Comparison of ENCODE assay signal across 9 mouse cellular contexts in genomic region chr7:19284763-19285162, GRCm38 (mm10). TPM values are rescaled to one million over a fixed set of nuclear protein-coding genes. Genes with fewer than 3 reads are reported as not detected.
DNase-seq lines count a peak whose midpoint lies in the region; ATAC-seq and TF ChIP-seq lines count a peak whose summit lies in the region.
"Had no signal": no experiment of that assay in that cellular context is flagged by ENCODE, and none has a peak within 500 bp of the region (broad histone marks: within the 10 kb centered on the region; RNA-seq: fewer than 3 reads in every experiment).

No protein-coding gene starts in this region.

- no peak for DNase-seq in heart, postnatal 0 days (ENCODE audit: low spot score)
- no peak for DNase-seq in heart, postnatal 25 days (ENCODE audit: low spot score)
- DNase-seq in testis, postnatal 10 days (ENCODE audit: low spot score): peak; percentile 82
- DNase-seq in testis, postnatal 14 days (ENCODE audit: low spot score): no peak
- peak; percentile 60 to 79 for DNase-seq in cerebellum, postnatal 4 days (ENCODE audit: low spot score in 2 of 2)
- DNase-seq in left cerebral cortex, postnatal 14 days (ENCODE audit: low spot score in 2 of 2): peak; percentile 73 to 80
- peak; percentile 66 for DNase-seq in neural tube, embryonic 11.5 days (ENCODE audit: low spot score)
- no peak for DNase-seq in ovary, postnatal 36 days (ENCODE audit: low spot score)

- H3K9me3 ChIP-seq in heart, postnatal 0 days (replicated peaks; ENCODE audit: control insufficient read depth, low read length): no peaks in the 10 kb centered on the region
- no peaks in the 10 kb centered on the region for H3K9me3 ChIP-seq in neural tube, embryonic 11.5 days (ENCODE audit: control insufficient read depth, low read length)
- H3K9me3 ChIP-seq: megakaryocyte, embryonic 14.5 days had no signal

- ATAC-seq in heart, postnatal 0 days (ENCODE audit: insufficient read depth, low read depth): no peak
- no peak for ATAC-seq in neural tube, embryonic 11.5 days (ENCODE audit: insufficient read depth, low FRiP score, low TSS enrichment)

- no peak overlapping the region for H3K9ac ChIP-seq in heart, postnatal 0 days (replicated peaks; ENCODE audit: low read depth, low read length)
- no peak overlapping the region for H3K9ac ChIP-seq in neural tube, embryonic 11.5 days (ENCODE audit: low read length)

- intact Hi-C loops in heart, postnatal 25 days (cut with DNase I): no loop called here
- intact Hi-C loops in left cerebral cortex, postnatal 14 days (cut with DNase I): no loop called here

- H3K4me1 ChIP-seq in heart, postnatal 0 days (ENCODE audit: control insufficient read depth, insufficient read depth): peaks cover 7% of the 10 kb centered on the region; the same call in 1 of the 2 replicates
- 0 out of 2 replicates have a peak, but pooled peaks cover 2% of the 10 kb centered on the region for H3K4me1 ChIP-seq in neural tube, embryonic 11.5 days (ENCODE audit: control insufficient read depth, insufficient read depth, low read length)

- no peak overlapping the region for H3K27ac ChIP-seq in heart, postnatal 0 days (ENCODE audit: low read depth)
- H3K27ac ChIP-seq in neural tube, embryonic 11.5 days (ENCODE audit: low read depth, low read length): no peak overlapping the region

- peaks cover 28% of the 10 kb centered on the region for H3K27me3 ChIP-seq in heart, postnatal 0 days (ENCODE audit: control insufficient read depth, insufficient read depth, low read length)
- peaks cover 16% of the 10 kb centered on the region for H3K27me3 ChIP-seq in neural tube, embryonic 11.5 days (ENCODE audit: control insufficient read depth, insufficient read depth, low read length)

- no peak overlapping the region for H3K4me3 ChIP-seq in heart, postnatal 0 days (ENCODE audit: low read depth, low read length)
- no peak overlapping the region for H3K4me3 ChIP-seq in neural tube, embryonic 11.5 days (ENCODE audit: low read depth, low read length)
- H3K4me3 ChIP-seq: megakaryocyte, embryonic 14.5 days had no signal

- H3K36me3 ChIP-seq in heart, postnatal 0 days (replicated peaks; ENCODE audit: control insufficient read depth, insufficient read depth, low read length): no peaks in the 10 kb centered on the region
- H3K36me3 ChIP-seq in neural tube, embryonic 11.5 days (ENCODE audit: control insufficient read depth, insufficient read depth, low read length): peaks cover 3% of the 10 kb centered on the region; the same call in 1 of the 2 replicates

- 22% methylated on average over 4 of the region's 4 CpGs for WGBS in heart, postnatal 0 days
- 29% methylated on average over 4 of the region's 4 CpGs for WGBS in neural tube, embryonic 11.5 days

- TF ChIP-seq CTCF in heart, postnatal 0 days (IDR thresholded peaks at IDR 0.05; ENCODE audit: low read depth): peak; percentile 79

- H3K4me2 ChIP-seq in heart, postnatal 0 days (ENCODE audit: low read depth, low read length): no peak overlapping the region
- no peak overlapping the region for H3K4me2 ChIP-seq in neural tube, embryonic 11.5 days (ENCODE audit: low read depth)

- TF ChIP-seq EP300 in heart, postnatal 0 days (IDR thresholded peaks at IDR 0.05; ENCODE audit: low read depth): no peak

RNA-seq across cellular contexts. Expression of gene Rtn2, which starts 2.3 kb away (rescaled TPM):
- total RNA-seq in heart, postnatal 0 days (2014; rRNA removed; ENCODE audit: low replicate concordance): 80.7 and 108 TPM in 2 replicates
- polyA plus RNA-seq in heart, postnatal 0 days (2015; fragmentation: Nextera tagmentation; extraction: Ambion mirVana): 51.7 and 53.6 TPM in 2 replicates
- 100 to 1,000 TPM; 124 to 136 TPM for total RNA-seq in heart, postnatal 25 days (2021)
- total RNA-seq in left cerebral cortex, postnatal 14 days (2021): 100 to 1,000 TPM; 115 to 123 TPM
- polyA plus RNA-seq in neural tube, embryonic 11.5 days (2014; fragmentation: Nextera tagmentation; extraction: Ambion mirVana): 58.2 and 60.2 TPM in 2 replicates

RNA-seq across cellular contexts. Expression of gene Ppm1n, which starts 4.9 kb away (rescaled TPM):
- total RNA-seq in heart, postnatal 0 days (2014; rRNA removed; ENCODE audit: low replicate concordance): not detected in 2 replicates
- 0.47 and 0.56 TPM in 2 replicates for polyA plus RNA-seq in heart, postnatal 0 days (2015; fragmentation: Nextera tagmentation; extraction: Ambion mirVana)
- total RNA-seq in heart, postnatal 25 days (2021): not detected
- under 1 TPM in 1 of 2 experiments, not detected in 1; 0.40 TPM for total RNA-seq in left cerebral cortex, postnatal 14 days (2021)
- polyA plus RNA-seq in neural tube, embryonic 11.5 days (2014; fragmentation: Nextera tagmentation; extraction: Ambion mirVana): not detected in 2 replicates

RNA-seq across cellular contexts. Expression of gene Vasp, which starts 13.1 kb away (rescaled TPM):
- 115 and 127 TPM in 2 replicates for total RNA-seq in heart, postnatal 0 days (2014; rRNA removed; ENCODE audit: low replicate concordance)
- polyA plus RNA-seq in heart, postnatal 0 days (2015; fragmentation: Nextera tagmentation; extraction: Ambion mirVana): 67.7 and 72.2 TPM in 2 replicates
- 10 to 100 TPM; 35.7 to 39.4 TPM for total RNA-seq in heart, postnatal 25 days (2021)
- 10 to 100 TPM; 18.4 to 21.1 TPM for total RNA-seq in left cerebral cortex, postnatal 14 days (2021)
- 54.6 and 57.6 TPM in 2 replicates for polyA plus RNA-seq in neural tube, embryonic 11.5 days (2014; fragmentation: Nextera tagmentation; extraction: Ambion mirVana)

RNA-seq across cellular contexts. Expression of gene Fosb, which starts 25.1 kb away (rescaled TPM):
- total RNA-seq in heart, postnatal 0 days (2014; rRNA removed; ENCODE audit: low replicate concordance): 0.39 and 0.80 TPM in 2 replicates
- 0.05 and 0.10 TPM in 2 replicates for polyA plus RNA-seq in heart, postnatal 0 days (2015; fragmentation: Nextera tagmentation; extraction: Ambion mirVana)
- total RNA-seq in heart, postnatal 25 days (2021): under 1 TPM; 0.59 to 0.81 TPM
- 10 to 100 TPM in 1 of 2 experiments, 1 to 10 TPM in 1; 7.6 to 10.7 TPM for total RNA-seq in left cerebral cortex, postnatal 14 days (2021)
- polyA plus RNA-seq in neural tube, embryonic 11.5 days (2014; fragmentation: Nextera tagmentation; extraction: Ambion mirVana): 0.07 TPM in 1 of 2 replicates, not detected in the other

RNA-seq across cellular contexts. Expression of gene Opa3, which starts 56.6 kb away (rescaled TPM):
- total RNA-seq in heart, postnatal 0 days (2014; rRNA removed; ENCODE audit: low replicate concordance): 52.9 and 56.4 TPM in 2 replicates
- polyA plus RNA-seq in heart, postnatal 0 days (2015; fragmentation: Nextera tagmentation; extraction: Ambion mirVana): 37.6 and 40.5 TPM in 2 replicates
- 10 to 100 TPM; 57.6 to 59.3 TPM for total RNA-seq in heart, postnatal 25 days (2021)
- total RNA-seq in left cerebral cortex, postnatal 14 days (2021): 10 to 100 TPM; 40.0 to 43.9 TPM
- polyA plus RNA-seq in neural tube, embryonic 11.5 days (2014; fragmentation: Nextera tagmentation; extraction: Ambion mirVana): 43.7 and 45.9 TPM in 2 replicates

Comparison
In these comparisons a context has a peak if more than half of its experiments do, and no peak if none do; other contexts are left out.
1. DNase-seq: peak in testis, postnatal 10 days (single experiment), cerebellum, postnatal 4 days (2 of 2), left cerebral cortex, postnatal 14 days (2 of 2) and neural tube, embryonic 11.5 days (single experiment); none in heart, postnatal 0 days (single experiment), heart, postnatal 25 days (single experiment), testis, postnatal 14 days (single experiment) and ovary, postnatal 36 days (single experiment).